Mouse (Mus musculus): ENCODE measurements around the gene Gpbp1.

Gene Gpbp1

DNA sequence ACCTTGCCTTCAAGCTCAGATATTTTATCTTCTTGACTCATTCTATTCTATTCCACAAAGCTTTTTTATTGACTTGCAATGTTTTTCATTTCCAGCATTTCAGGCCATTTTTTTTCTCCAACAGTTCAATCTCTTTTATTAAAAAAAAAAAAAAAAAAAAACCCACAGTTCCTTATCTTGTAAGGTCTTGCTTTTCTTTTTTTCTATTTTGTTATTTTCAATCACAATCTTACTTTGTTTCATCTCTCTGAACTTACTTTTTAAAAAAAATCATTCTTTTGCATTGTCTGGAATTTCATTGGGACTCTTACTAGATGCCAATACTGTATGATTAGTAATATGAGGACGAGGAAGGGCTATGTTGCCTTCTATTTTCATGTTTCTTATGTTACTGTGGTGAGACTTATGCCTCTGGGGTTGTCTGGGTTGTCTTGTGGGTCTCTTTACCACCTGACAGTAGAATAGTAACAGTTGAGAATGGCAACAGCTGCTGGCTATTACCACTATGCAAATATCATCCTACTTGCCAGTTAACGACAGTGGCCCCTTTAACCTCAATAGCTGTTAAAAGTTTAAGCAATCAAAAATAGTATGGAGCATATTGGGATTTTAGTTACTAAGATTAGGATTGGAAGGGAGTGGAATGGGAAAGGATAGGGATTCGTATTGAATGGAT lies 19.2 kb downstream of the Gpbp1 start:
- no peak for DNase-seq (ENCODE audit: extremely low spot score, low read depth, low spot score)

DNA sequence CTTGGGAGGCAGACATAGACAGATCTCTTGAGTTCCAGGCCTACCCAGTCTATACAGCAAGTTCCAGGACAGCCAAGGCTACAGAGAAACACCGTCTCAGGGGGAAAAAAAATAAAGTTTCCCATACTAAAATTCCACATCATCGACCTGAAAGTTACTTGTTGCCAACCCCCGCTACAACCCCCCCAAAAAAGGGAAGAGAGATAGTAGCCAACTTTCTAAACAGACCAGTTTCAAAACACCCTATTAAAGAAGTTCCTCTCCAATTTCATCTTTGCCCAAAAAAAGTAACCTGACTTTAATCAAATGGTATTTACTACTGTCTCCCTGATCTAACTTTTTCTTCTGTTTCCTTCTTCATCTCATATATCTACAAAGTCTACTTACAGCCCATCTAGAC lies 22.6 kb downstream of the Gpbp1 start:
- DNase-seq (ENCODE audit: extremely low spot score, low read depth, low spot score), result no peak

DNA sequence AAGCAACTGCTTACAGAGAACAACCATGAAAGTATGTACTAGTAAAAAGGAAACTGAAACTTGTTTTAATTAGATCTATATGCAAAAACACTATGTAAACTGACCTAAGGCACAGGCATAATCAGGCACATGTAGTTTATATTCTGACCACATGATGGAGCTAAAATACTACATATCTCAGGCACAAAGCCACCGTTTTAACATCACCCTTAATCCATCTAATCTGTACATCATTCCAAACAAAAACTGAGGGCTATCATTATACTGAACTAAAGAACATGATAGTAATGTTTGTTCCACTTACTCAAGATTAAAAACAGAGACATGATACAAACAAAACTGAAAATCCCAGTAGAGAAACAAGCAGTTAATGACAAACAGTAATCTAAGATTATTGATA lies 28.5 kb downstream of the Gpbp1 start:
- DNase-seq (ENCODE audit: extremely low spot score, low read depth, low spot score), result peak; percentile 18

GRCm38 (mm10) chr13:111456790-111457189 lies 33.1 kb downstream of the Gpbp1 start:
- DNase-seq (ENCODE audit: extremely low spot score, low read depth, low spot score), result no peak

- no peak for DNase-seq (ENCODE audit: extremely low spot score, low read depth, low spot score)
Observed at GRCm38 (mm10) chr13:111444325-111444724, 45.6 kb downstream of the Gpbp1 start.

- DNase-seq (ENCODE audit: extremely low spot score, low read depth, low spot score), result no peak
Observed at GRCm38 (mm10) chr13:111431174-111431573, 58.7 kb downstream of the Gpbp1 start.

GRCm38 (mm10) chr13:111421330-111421729 lies 68.6 kb downstream of the Gpbp1 start:
- no peak for DNase-seq (ENCODE audit: extremely low spot score, low read depth, low spot score)

GRCm38 (mm10) chr13:111418087-111418486 lies 71.8 kb downstream of the Gpbp1 start:
- no peak for DNase-seq (ENCODE audit: extremely low spot score, low read depth, low spot score)

- DNase-seq (ENCODE audit: extremely low spot score, low read depth, low spot score), result no peak
Observed at GRCm38 (mm10) chr13:111413156-111413555, 76.8 kb downstream of the Gpbp1 start.

- peak; percentile 64 for DNase-seq (ENCODE audit: extremely low spot score, low read depth, low spot score)
Observed at GRCm38 (mm10) chr13:111410831-111411230, 79.1 kb downstream of the Gpbp1 start.

DNA sequence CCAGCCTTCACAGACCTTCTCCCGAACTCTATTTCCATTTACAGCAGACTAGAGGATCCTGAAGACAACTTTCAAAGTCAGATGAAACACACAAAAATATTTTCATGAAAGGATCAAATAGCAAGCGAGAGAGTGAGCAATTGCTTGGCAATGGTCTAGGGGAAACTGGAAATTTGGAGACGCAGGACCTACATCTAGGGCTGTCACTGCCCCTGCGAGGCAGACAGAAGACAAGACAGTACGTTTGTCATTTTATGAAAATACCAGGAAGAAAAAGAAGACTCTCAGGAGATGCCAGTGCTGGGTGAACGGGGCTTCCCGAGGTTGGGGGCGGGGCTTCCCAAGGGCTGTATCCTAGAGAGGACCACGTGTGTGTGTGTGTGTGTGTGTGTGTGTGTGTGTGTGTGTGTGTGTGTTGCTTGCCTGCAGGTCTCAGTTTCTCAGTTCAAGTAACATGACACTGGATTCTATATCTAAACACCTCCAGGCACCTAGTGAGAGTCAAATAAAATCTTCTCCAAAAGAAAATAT lies 83.0 kb downstream of the Gpbp1 start:
- DNase-seq (ENCODE audit: extremely low spot score, low read depth, low spot score), result no peak

DNA sequence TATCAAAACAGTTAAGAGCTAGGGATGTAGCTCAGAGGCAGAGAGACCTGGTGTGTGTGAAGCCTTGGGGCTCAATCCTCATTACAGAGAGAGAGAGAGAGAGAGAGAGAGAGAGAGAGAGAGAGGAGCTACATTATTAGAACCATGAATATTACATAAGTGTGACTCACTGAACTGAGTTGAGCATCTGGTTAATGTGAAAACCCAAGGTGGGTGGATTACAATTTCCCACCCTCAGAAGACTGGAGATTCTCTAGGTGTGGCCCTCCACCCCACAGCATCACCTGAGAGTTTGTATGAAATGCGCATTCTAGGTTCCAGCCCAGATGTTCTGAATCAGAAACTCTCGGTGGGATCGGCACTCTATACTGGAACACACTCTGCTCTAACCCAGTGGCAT lies 84.0 kb downstream of the Gpbp1 start:
- DNase-seq (ENCODE audit: extremely low spot score, low read depth, low spot score), result no peak

DNA sequence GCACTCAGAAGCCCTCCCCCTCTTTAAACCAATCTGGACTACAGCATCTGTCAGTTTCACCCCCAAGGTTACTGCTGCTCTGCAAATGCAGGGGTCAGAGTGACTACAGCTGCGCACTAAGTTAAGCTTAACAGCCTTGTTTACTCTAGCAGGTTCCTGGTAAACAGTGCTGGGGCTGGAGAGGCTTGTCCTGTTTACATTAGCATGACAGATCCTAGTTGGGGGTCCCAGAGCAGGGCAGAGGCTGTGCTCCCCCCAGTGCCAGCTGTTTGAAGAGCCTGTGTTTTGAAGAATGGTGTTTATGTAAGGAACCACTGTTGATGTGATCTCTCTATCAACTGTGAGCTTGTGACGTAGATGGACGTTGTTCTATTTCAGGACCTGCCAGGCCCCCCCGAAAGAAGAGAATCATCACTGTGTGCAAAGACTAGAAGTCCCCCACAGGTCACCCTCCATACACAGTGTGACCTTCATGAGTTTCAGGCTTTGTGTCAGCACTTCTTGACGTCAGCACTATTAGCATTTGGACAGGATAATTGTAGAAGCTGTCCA lies 92.2 kb downstream of the Gpbp1 start:
- no peak for DNase-seq (ENCODE audit: extremely low spot score, low read depth, low spot score)

DNA sequence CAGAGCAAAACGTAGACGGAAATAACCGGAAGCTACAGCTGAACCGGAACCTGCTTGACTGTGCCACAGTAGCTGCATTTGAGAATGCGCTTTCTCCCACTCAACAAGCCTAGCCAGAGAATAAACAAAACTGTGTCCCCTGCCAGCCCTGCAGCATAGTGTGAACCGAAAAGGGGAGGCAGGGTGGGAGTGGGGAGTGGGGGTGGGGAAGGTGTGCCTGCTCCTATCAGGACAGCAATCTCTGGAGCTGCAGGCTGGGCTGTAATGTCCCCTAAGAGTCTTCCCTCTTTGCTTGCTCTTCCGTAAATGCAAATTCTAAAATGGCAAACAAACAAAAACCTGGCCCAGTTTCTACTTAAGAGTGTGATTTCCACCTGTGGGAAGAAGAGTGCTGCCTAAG lies 92.8 kb downstream of the Gpbp1 start:
- no peak for DNase-seq (ENCODE audit: extremely low spot score, low read depth, low spot score)

DNA sequence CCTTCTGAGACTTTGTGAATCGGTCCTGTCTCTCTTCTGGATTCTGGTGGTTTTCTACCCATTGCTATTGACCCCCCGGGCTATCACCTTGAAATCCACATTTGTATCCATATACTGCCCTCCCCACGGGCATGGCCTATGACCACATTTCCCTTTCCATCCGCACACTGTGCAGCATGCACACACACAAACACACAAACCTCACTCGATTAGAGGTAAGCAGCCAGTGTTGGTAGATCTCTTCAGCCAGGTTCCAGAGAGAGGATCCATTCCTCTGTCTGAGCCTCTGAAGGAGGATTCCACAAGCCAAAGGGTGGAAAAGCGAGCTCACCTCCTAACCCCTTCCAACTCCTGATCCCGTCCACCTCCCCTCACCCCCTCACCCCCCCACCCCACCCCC lies 94.4 kb downstream of the Gpbp1 start:
- DNase-seq (ENCODE audit: extremely low spot score, low read depth, low spot score), result no peak

DNA sequence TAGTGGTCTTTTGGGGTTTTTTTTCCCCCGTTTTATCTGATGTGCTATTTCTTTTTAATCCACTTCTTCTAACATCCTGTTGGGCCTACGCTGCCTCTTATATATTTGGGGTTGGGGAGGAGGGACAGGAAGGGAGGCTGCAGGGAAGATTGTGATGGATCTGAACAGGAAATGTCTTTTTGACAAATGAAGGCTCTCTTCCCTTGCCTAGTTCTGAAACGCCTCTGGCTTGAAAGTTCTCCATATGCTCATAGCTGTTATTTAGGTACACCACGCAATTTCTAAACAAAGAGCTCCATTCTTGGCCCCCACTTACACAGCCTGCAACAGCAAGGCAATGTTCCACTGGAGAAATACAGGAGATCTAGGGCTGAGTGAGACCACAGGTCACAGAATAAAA lies 95.0 kb downstream of the Gpbp1 start:
- DNase-seq (ENCODE audit: extremely low spot score, low read depth, low spot score), result no peak

DNA sequence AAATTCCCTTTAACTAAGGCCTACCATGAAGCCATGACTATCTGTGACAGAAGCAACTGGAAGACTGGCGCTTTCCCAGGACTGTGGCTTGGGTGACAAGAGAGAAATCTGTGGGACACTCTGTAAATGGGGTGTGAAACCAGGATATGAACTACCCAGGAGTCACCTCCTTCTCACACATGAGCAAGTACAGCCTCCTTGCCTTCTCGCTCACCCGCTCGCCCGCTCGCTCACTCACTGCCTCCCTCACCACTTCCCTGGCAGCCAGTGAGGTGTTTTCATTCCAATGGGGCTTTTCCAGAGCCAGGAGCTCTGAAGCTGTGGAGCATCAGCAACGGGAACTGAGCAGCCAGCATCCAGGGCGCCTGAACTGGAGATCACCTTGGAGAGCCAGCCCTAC lies 95.6 kb downstream of the Gpbp1 start:
- DNase-seq (ENCODE audit: extremely low spot score, low read depth, low spot score), result no peak

DNA sequence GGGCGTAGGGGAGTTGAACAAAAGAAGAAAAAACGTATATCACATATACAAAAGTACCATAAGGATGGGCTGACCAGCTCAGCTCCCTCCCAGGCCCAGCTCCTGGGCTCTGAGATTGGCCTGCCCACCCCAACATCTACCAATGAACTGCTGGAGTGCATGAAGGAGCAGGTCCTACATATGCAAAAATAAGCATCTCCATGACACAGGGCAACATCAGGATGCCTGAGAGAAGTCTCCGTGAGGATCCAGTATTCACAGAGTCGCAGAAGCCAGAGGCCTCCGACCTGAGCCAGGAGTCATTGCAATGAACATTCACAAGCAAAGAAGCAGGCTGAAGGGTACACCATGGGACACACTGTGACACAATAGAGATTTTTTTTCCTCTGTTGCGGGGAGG lies 96.5 kb downstream of the Gpbp1 start:
- no peak for DNase-seq (ENCODE audit: extremely low spot score, low read depth, low spot score)

- no peak for DNase-seq (ENCODE audit: extremely low spot score, low read depth, low spot score)
Observed at GRCm38 (mm10) chr13:111391426-111391825, 98.5 kb downstream of the Gpbp1 start.

DNA sequence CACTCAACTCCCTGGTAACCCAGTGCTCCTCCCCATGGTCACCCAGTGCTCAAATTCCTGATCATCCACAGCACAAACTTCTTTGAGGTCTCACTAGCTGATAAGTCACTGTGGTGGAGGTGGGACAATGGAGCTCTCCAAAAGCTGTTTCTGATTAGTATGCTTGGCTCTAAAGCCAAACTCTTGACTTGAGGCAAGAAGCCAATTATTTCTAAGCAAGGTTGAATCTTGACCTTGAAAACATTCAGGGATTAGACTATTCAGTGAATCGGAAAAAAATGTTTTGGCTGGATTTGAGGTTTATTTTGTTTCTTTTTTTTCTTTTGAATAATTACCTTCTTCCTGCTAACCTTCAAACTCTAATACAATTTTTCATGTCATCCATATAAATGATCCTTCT lies 98.9 kb downstream of the Gpbp1 start:
- DNase-seq (ENCODE audit: extremely low spot score, low read depth, low spot score), result no peak

GRCm38 (mm10) chr13:111384011-111384985 lies 105.6 kb downstream of the Gpbp1 start:
- no peak for DNase-seq (ENCODE audit: extremely low spot score, low read depth, low spot score)
